Mouse (Mus musculus): ENCODE results near the gene Usp38.

GRCm38 (mm10) chr8:80959588-80960268, 55.0 kb downstream of the Usp38 start:
- no peak for TF ChIP-seq POLR2A (IDR thresholded peaks at IDR 0.05; ENCODE audit: extremely low read depth, insufficient read depth, low read length)
- no peak for TF ChIP-seq CTCF (IDR thresholded peaks at IDR 0.05; ENCODE audit: low read depth, low read length)

All from liver, adult 2 months (tissue).